Mouse (Mus musculus) embryo, embryonic 10.5 days (tissue): ENCODE measurements at regions not wholly inside any gene's neighbourhood (a gene's known extent, or its start where the extent isn't known, plus 50 kb on each side); places are given as distances from the start of the nearest gene placed in this dataset.

Experiments used
- DNase-seq: peaks from one replicate; pipeline ENCODE4 v3.0.0-alpha.2; 2015; ENCODE audit warnings: low spot score

GRCm38 (mm10) chrX:105346420-105346819, 153.2 kb upstream of the Cypt2 start:
- DNase-seq = peak; percentile 1

GRCm38 (mm10) chrX:105366284-105366683, 133.3 kb upstream of the Cypt2 start:
- no peak for DNase-seq

- no peak for DNase-seq
Observed at GRCm38 (mm10) chrX:105367979-105368378, 131.6 kb upstream of the Cypt2 start.

- no peak for DNase-seq
Observed at GRCm38 (mm10) chrX:105390506-105390905, 109.1 kb upstream of the Cypt2 start.

GRCm38 (mm10) chrX:105391029-105391428, 108.5 kb upstream of the Cypt2 start:
- peak; percentile 5 for DNase-seq

- peak; percentile 90 for DNase-seq
Observed at GRCm38 (mm10) chrX:105391680-105392462, 107.7 kb upstream of the Cypt2 start.

- DNase-seq = peak; percentile 30
Observed at GRCm38 (mm10) chrX:105393259-105393658, 106.3 kb upstream of the Cypt2 start.

GRCm38 (mm10) chrX:105413351-105413750, 86.2 kb upstream of the Cypt2 start:
- no peak for DNase-seq

- DNase-seq = no peak
Observed at GRCm38 (mm10) chrX:105420976-105421375, 78.6 kb upstream of the Cypt2 start.
